Mouse (Mus musculus): ENCODE results near the gene B230217C12Rik. TPM values are rescaled to one million over a fixed set of nuclear protein-coding genes. Genes with fewer than 3 reads are reported as not detected.
"Not testable (repeated sequence)": the region's sequence is repeated elsewhere in the genome, so short reads cannot be mapped to it uniquely, and the experiment has no call there.

The B230217C12Rik gene
- polyA plus RNA-seq, 1 experiment: not detected

GRCm38 (mm10) chr11:97832001-97832400, 8.6 kb upstream of the B230217C12Rik start:
- peaks cover 12% of the 10 kb centered on the region for H3K4me1 ChIP-seq (ENCODE audit: control insufficient read depth, insufficient read depth, low read length)
- 87% methylated on average over 11 of the region's 11 CpGs for WGBS
- no peak overlapping the region for H3K27ac ChIP-seq (ENCODE audit: control insufficient read depth, insufficient read depth, low read depth, low read length, poor library complexity)
- TF ChIP-seq CTCF (IDR thresholded peaks at IDR 0.05; ENCODE audit: control insufficient read depth, insufficient read depth, low read length): no peak
- TF ChIP-seq POLR2A (IDR thresholded peaks at IDR 0.05; ENCODE audit: borderline replicate concordance, control insufficient read depth, low read depth, low read length): no peak
- no peak overlapping the region for H3K4me3 ChIP-seq (replicated peaks; ENCODE audit: control insufficient read depth, low read depth, low read length)

GRCm38 (mm10) chr11:97833352-97833751, 7.2 kb upstream of the B230217C12Rik start:
- H3K27ac ChIP-seq (ENCODE audit: control insufficient read depth, insufficient read depth, low read depth, low read length, poor library complexity): no peak overlapping the region
- no peak for TF ChIP-seq CTCF (IDR thresholded peaks at IDR 0.05; ENCODE audit: control insufficient read depth, insufficient read depth, low read length)
- no peak for TF ChIP-seq POLR2A (IDR thresholded peaks at IDR 0.05; ENCODE audit: borderline replicate concordance, control insufficient read depth, low read depth, low read length)
- 92% methylated on average over 15 of the region's 15 CpGs for WGBS
- peaks cover 7% of the 10 kb centered on the region for H3K4me1 ChIP-seq (ENCODE audit: control insufficient read depth, insufficient read depth, low read length)
- no peak overlapping the region for H3K4me3 ChIP-seq (replicated peaks; ENCODE audit: control insufficient read depth, low read depth, low read length)

GRCm38 (mm10) chr11:97836541-97836940, 4.0 kb upstream of the B230217C12Rik start:
- 69% methylated on average over 8 of the region's 8 CpGs for WGBS
- H3K4me1 ChIP-seq (ENCODE audit: control insufficient read depth, insufficient read depth, low read length): no peaks in the 10 kb centered on the region; the same call in 1 of the 2 replicates
- no peak overlapping the region for H3K27ac ChIP-seq (ENCODE audit: control insufficient read depth, insufficient read depth, low read depth, low read length, poor library complexity)
- TF ChIP-seq POLR2A (IDR thresholded peaks at IDR 0.05; ENCODE audit: borderline replicate concordance, control insufficient read depth, low read depth, low read length) (no peak), CTCF (IDR thresholded peaks at IDR 0.05; ENCODE audit: control insufficient read depth, insufficient read depth, low read length) (no peak)
- no peak overlapping the region for H3K4me3 ChIP-seq (replicated peaks; ENCODE audit: control insufficient read depth, low read depth, low read length)

- WGBS: 70% methylated on average over 9 of the region's 9 CpGs
- H3K4me3 ChIP-seq (replicated peaks; ENCODE audit: control insufficient read depth, low read depth, low read length); H3K4me1 ChIP-seq (ENCODE audit: control insufficient read depth, insufficient read depth, low read length); H3K27ac ChIP-seq (ENCODE audit: control insufficient read depth, insufficient read depth, low read depth, low read length, poor library complexity): not testable (repeated sequence)
Observed at GRCm38 (mm10) chr11:97837051-97837450, 3.5 kb upstream of the B230217C12Rik start.

GRCm38 (mm10) chr11:97837641-97838149, 2.9 kb upstream of the B230217C12Rik start:
- no peak overlapping the region for H3K27ac ChIP-seq (ENCODE audit: control insufficient read depth, insufficient read depth, low read depth, low read length, poor library complexity)
- no peak for TF ChIP-seq POLR2A (IDR thresholded peaks at IDR 0.05; ENCODE audit: borderline replicate concordance, control insufficient read depth, low read depth, low read length)
- no peak for TF ChIP-seq CTCF (IDR thresholded peaks at IDR 0.05; ENCODE audit: control insufficient read depth, insufficient read depth, low read length)
- 29% methylated on average over 7 of the region's 7 CpGs for WGBS
- no peak overlapping the region for H3K4me3 ChIP-seq (replicated peaks; ENCODE audit: control insufficient read depth, low read depth, low read length)
- no peaks in the 10 kb centered on the region; the same call in 1 of the 2 replicates for H3K4me1 ChIP-seq (ENCODE audit: control insufficient read depth, insufficient read depth, low read length)

GRCm38 (mm10) chr11:97838779-97839440, 1.7 kb upstream of the B230217C12Rik start:
- Histone ChIP-seq H3K4me1 (ENCODE audit: control insufficient read depth, insufficient read depth, low read length) (no peaks in the 10 kb centered on the region; the same call in 1 of the 2 replicates), H3K4me3 (replicated peaks; ENCODE audit: control insufficient read depth, low read depth, low read length) (no peak overlapping the region), H3K27ac (ENCODE audit: control insufficient read depth, insufficient read depth, low read depth, low read length, poor library complexity) (no peak overlapping the region)
- TF ChIP-seq CTCF (IDR thresholded peaks at IDR 0.05; ENCODE audit: control insufficient read depth, insufficient read depth, low read length) (no peak), POLR2A (IDR thresholded peaks at IDR 0.05; ENCODE audit: borderline replicate concordance, control insufficient read depth, low read depth, low read length) (no peak)
- 67% methylated on average over 10 of the region's 10 CpGs for WGBS

- H3K4me1 ChIP-seq (ENCODE audit: control insufficient read depth, insufficient read depth, low read length): no peaks in the 10 kb centered on the region; the same call in 1 of the 2 replicates
Observed at GRCm38 (mm10) chr11:97839441-97840134, 992 bp upstream of the B230217C12Rik start.

GRCm38 (mm10) chr11:97840135-97840490, 467 bp upstream of the B230217C12Rik start:
- no peaks in the 10 kb centered on the region; the same call in 1 of the 2 replicates for H3K4me1 ChIP-seq (ENCODE audit: control insufficient read depth, insufficient read depth, low read length)
- TF ChIP-seq CTCF (IDR thresholded peaks at IDR 0.05; ENCODE audit: control insufficient read depth, insufficient read depth, low read length) (no peak), POLR2A (IDR thresholded peaks at IDR 0.05; ENCODE audit: borderline replicate concordance, control insufficient read depth, low read depth, low read length) (no peak)
- H3K27ac ChIP-seq (ENCODE audit: control insufficient read depth, insufficient read depth, low read depth, low read length, poor library complexity): no peak overlapping the region
- no peak overlapping the region for H3K4me3 ChIP-seq (replicated peaks; ENCODE audit: control insufficient read depth, low read depth, low read length)
- WGBS: 53% methylated on average over 2 of the region's 2 CpGs

More at GRCm38 (mm10) chr11:97839441-97840134, 992 bp upstream of the B230217C12Rik start:
- Histone ChIP-seq H3K4me3 (replicated peaks; ENCODE audit: control insufficient read depth, low read depth, low read length) (no peak overlapping the region), H3K27ac (ENCODE audit: control insufficient read depth, insufficient read depth, low read depth, low read length, poor library complexity) (no peak overlapping the region)
- 75% methylated on average over 11 of the region's 11 CpGs for WGBS
- TF ChIP-seq CTCF (IDR thresholded peaks at IDR 0.05; ENCODE audit: control insufficient read depth, insufficient read depth, low read length) (no peak), POLR2A (IDR thresholded peaks at IDR 0.05; ENCODE audit: borderline replicate concordance, control insufficient read depth, low read depth, low read length) (no peak)

All from bone marrow, adult 2 months (tissue).